Mouse (Mus musculus) cerebellum, postnatal 14 days (tissue): ENCODE results near the gene S100a2.
A peak's percentile ranks its signal among the peaks of the same experiment; 100 is the strongest.

Experiments
- DNase-seq, 2 experiments: peaks; one replicate each; pipeline ENCODE4 v3.0.0; 2021; ENCODE audit warnings: mixed read lengths in 2 of 2

Gene S100a2

GRCm38 (mm10) chr3:90621552-90621951 lies 31.5 kb downstream of the S100a2 start:
- no peak for DNase-seq

DNA sequence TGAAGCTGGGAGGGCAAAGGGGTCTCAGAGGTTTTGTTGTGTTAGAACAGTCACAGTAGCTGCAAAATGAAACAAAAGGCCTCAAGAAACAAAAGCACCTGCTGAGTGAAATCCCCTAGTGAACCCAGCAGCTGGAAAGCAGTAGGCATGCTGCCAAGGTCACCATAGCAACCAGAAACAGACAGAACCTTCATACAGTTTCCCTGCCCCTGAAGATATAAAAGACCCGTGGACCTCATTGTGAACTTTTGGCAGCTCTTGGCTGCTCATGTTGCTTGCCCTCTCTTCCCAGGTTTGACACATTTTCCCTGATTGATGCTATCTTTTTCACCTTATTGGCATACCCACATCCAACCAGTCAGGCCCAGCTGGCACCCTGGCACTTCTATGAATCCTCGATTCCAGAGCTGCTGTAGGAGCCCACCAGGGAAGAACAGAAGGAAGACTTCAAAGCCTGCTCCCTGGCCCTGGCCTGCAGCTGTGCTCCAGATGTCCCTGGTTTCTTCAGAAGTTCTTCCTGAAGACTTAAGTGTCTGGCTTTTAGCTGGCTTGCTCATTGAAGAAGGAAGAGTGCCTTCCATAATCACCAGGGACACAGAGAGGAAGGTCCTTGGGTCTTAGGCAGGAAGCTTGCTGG lies 33.5 kb downstream of the S100a2 start:
- DNase-seq, result peak; percentile 10 to 35

DNA sequence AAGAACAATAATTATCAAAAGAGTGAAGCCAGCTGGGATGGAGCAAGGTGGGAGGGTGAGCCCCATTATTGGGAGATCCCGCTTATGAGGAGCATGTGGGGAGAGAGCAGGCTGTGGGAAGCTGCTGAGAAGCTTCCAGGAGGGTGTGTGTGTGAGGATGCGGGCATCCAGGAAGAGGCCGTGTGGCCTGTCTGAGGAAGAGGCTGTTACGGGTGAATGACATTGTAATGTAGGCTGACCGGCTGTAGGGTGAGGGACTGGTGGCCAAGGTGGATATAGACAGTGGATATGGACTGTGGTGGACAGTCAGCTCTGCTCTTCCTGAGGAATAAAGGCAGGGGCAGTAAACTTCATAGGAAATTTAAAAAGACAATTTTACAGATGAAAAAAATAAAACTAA lies 35.4 kb downstream of the S100a2 start:
- no peak for DNase-seq

DNA sequence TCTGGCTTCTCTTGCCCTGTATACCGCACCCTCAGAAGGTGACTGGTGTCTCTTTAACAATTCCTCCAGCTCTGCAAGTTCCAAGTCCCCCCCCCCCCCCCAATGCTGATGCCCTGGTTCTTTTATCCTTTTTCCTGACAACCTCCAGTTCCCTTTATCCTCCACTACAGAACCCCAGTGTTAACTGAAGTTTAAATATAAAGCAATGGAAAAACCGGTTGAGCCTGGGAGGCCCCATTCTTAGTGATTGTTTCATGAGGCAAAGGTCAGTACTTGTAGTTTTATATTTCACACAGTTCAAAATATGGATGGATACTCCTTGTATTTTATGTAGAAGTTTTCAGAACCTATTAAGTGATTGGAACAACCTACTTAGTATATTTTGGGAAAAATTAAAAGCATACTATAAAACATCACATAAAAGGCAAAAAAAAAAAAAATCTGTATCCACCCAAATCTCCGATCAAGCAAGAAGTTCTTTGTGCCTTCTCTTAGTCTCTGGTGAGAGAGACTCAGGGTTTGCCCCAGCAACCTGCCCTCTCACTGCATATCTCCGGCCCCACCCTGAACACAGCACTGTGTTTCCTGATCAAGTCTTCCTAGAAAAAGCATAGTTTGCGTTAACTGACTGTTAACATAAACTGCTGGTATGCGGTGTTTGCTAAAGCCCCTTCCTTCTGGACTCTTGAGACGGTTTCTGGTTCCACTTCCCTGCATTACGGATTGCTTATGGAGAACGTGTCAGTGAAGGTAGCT lies 36.4 kb downstream of the S100a2 start:
- no peak for DNase-seq

DNA sequence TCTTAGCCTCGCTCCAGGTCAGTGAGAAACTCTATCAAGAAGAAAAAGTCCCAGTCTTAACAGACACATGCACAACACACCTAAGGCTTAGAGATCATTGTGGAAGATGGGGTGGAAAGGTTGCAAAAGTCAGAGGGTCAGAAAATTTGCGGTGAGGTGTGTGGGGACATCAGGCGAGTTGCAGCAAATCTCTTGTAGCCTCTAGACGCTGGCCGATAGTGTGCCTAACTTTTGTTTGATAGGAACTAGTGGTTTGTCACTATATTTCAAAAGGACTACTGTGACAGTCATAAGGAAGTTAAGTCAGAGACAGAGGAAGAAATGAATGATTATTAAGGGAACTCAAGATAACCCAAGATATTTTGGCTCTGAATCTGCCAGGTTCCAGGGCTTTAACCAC lies 37.3 kb downstream of the S100a2 start:
- no peak for DNase-seq

DNA sequence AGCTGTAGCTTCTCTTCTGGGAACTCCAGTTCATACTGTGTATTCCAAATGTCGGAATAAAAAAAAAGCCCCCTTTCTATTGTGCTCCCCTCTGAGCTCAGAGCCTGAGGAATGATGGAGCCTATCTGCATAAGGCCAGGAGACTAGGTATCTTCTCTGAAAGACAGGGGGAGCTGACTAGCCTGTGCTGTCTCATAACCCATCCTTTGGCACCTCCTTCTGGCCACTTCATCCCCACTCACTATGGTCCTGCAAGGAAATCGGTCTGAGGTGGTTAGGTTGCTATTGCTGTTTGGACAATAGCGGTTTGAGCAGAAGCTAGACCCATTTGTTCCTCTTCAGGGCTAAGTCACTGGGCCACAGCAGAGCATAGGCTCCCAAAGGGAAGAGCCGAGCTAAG lies 37.8 kb downstream of the S100a2 start:
- peak; percentile 17 to 39 for DNase-seq

DNA sequence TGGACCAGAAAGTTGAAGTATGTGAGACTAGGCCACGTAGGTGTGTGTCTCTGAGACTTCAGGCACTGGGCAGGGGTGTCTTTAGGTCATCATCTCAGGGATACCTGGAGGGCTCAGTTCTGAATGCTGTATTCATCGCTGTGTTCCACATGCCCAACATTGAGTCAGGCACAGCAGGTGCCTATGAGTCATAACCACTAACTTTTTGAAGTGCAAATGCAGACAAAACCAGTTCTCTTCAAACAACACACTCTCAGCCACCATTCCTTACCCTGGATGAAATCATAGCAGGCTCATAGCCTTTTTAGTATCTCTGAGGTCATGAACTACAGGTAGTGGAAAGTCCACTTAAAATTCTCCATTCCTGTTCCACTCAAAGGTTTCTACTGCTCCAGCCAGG lies 39.3 kb downstream of the S100a2 start:
- no peak for DNase-seq

- no peak for DNase-seq
These were observed 41.9 kb downstream of the S100a2 start for GRCm38 (mm10) chr3:90631984-90632383.

- DNase-seq, result no peak
These were observed 48.6 kb downstream of the S100a2 start for GRCm38 (mm10) chr3:90638511-90639275.

DNA sequence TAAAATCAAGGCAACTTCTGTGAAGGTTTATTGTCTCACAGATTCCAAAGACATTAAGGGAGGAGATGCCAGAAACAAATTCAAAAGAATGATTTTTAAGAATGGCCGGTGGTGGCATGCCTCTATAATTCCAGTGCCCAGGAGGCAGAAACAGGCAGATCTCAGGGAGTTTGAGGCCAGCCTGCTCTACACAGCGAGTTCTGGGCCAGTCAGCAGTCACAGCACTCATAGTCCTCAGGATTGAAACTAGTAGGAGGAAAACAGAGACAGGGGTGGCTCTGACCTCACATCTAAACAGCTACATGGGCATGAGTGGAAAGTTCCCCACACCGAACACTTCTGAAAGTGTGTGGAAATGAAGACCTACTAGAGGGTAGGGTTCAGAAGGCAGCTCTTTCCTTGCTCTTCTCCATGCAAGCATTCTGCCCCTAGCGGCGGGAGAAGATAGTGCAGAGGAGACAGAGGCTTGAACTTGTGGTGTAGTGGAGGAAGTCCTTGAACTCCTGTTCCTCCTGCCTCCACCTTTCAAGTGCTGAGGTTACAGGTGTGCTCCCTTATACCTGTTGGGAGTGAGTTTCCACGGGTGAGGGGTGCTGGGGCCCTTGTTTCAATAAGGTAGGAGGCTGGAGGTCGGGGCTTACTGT lies 49.6 kb downstream of the S100a2 start:
- peak; percentile 20 to 36 for DNase-seq

DNA sequence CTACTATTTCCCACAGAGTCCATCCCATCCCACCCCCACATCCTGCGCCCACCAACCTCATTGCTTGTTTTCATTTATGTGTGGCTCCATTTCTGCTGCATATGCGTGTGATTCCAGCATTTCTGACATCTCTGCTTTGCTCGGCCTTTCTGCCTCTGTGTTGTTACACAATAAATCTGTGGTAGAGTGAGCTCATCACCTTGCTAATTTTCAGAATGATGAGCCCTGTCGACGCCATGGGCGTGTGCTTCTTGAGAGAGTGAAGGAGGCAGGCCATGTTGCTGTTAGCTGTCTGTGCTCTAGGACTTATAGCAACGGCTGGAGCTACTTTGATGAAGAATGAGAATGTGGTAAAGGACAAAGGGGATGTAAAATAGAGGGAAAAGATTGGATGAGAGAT lies 50.9 kb downstream of the S100a2 start:
- no peak for DNase-seq
